Mouse (Mus musculus) layer of hippocampus, adult 2 months (tissue): ENCODE results near the gene Slc44a5. TPM values are rescaled to one million over a fixed set of nuclear protein-coding genes. Genes with fewer than 3 reads are reported as not detected.
"Not testable (repeated sequence)": the region's sequence is repeated elsewhere in the genome, so short reads cannot be mapped to it uniquely, and the experiment has no call there.

Experiments
- DNase-seq, 2 experiments: peaks; one replicate each; pipeline ENCODE4 v3.0.0; 2022; ENCODE audit warnings: low spot score in 2 of 2
- H3K27ac ChIP-seq: fragments of 200-600 bp; 2 replicates; pipeline ENCODE4 v1.8.1; 2022
- H3K4me3 ChIP-seq: fragments of 200-600 bp; 2 replicates; pipeline ENCODE4 v1.8.1; 2022; ENCODE audit warnings: mild to moderate bottlenecking
- CTCF ChIP-seq: fragments of 200-600 bp; conservative IDR thresholded peaks from 2 replicates; pipeline ENCODE4 v1.8.1; 2022; ENCODE audit warnings: antibody characterized with exemption, mild to moderate bottlenecking, moderate library complexity
- total RNA-seq, 2 experiments: library from RNA; stranded (reverse); gene quantifications; 2 replicates each; pipeline ENCODE4 v1.2.3; 2021

Gene Slc44a5
- total RNA-seq, 2 experiments from 2014 or later, result 52.6 to 57.5 TPM

DNA sequence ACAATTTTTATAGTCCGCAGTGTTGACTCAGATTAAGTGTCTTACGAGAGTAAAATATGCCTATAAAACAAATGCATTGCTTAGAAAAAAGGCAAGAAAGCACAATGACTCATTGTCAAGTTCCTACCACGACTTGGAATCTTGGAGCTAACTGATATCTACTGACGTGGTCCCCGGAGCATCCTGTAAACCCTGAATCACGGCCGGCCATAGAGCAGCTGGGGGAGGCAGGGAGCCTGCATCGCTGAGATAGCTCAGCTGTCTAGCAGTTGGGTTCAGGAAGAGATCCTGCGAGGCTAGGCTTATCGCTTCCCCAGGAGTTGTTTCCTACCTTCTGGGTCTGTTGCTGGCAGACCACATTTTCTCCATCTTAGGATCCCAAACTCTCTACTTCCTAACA, 279.0 kb downstream of the Slc44a5 start:
- H3K27ac ChIP-seq, result peak overlapping the region; percentile 29; the same call in 1 of the 2 replicates
- DNase-seq, result no peak
- no peak overlapping the region for H3K4me3 ChIP-seq
- no peak for TF ChIP-seq CTCF

GRCm38 (mm10) chr3:154254187-154254586, 281.0 kb downstream of the Slc44a5 start:
- H3K27ac ChIP-seq, result peak overlapping the region; percentile 80
- peak; percentile 51 to 55 for DNase-seq
- not testable (repeated sequence) for H3K4me3 ChIP-seq

DNA sequence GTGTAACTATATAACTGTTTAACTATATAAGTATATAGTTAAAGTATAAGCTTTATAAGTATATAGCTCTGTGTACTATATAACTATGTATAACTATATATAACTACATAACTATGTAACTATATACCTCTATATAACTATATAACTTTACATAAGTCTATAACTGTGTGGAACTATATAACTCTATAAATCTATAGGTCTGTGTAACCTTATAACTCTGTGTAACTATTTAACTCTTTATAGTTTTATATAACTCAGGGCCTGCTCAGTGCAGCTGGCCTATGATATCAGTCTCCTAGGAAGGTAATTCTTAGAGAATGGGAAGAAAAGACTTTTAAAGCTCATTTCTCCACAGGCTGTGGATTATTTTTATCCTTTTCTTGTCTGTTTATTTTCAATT, 284.1 kb downstream of the Slc44a5 start:
- Histone ChIP-seq H3K27ac (no peak overlapping the region), H3K4me3 (no peak overlapping the region)
- no peak for TF ChIP-seq CTCF
- no peak for DNase-seq

DNA sequence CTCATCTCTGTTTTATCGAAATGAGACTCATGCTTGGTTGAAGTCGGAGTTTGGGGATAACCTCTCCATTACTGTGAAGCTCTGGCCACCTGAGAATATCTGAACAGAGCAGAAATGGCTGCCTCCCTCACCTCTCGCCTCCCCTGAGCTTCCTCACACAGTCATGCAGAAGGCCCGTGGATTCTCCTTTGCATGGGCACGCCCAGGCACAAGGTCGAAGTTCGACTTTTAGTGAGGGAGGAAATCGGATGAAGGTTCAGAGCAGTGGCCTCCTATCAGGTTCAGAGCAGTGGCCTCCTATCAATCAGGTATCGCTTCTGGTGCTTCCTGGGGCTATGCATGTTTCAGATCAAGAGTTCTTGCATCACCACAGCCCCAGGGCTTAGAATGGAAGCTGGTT, 295.1 kb downstream of the Slc44a5 start:
- TF ChIP-seq CTCF, result no peak
- H3K27ac ChIP-seq, result no peak overlapping the region
- H3K4me3 ChIP-seq, result no peak overlapping the region
- DNase-seq, result no peak

DNA sequence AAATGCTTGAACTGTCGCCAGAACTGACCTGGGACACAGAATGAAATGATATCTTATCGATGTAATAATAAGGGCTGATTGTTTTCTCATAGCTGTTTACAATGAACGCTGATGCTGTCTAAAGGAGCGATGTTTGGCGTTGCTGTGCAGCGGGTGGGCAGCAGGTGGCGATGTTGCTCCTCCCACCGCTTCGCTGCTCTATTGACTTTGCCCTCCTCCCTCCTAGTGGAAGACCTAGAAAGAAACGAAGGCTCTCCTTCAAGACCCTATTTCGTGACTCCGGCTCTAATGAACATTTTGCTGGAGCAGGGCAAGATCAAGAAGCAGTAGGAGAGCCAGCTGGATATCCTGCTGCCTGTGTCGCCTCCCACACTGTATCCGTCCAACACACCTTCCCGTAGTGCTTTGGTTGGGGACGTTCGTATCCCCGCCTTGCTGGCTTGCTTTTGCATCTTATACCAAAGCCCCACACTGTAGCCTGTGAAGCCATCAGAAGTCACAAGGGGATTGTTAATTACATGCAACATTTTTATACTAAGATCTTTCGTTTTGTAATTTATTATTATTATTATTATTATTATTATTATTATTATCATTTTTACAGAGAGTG, 296.6 kb downstream of the Slc44a5 start:
- peak; percentile 67 to 81 for DNase-seq
- Histone ChIP-seq H3K4me3 (peak overlapping the region; percentile 29; the same call in 1 of the 2 replicates), H3K27ac (no peak overlapping the region)
- TF ChIP-seq CTCF, result peak; percentile 100

DNA sequence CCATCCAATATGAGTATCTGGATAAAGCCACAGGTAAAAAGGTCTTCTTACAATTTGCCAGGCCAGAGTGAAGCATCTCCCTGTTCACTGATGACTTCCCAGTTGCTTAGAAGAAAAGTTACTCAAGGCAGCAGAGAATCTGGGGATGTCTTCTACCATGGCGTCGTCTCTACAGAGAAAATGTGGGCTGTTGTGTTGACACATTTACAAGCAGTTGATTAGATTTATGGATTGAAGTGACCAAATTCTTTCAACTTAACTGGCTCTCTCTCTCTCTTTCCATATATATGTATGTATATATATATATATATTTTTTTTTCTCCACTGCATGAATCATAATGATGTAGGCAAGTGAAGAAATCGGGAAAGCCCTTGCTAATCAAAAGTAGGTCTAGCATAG, 301.4 kb downstream of the Slc44a5 start:
- TF ChIP-seq CTCF, result no peak
- no peak overlapping the region for H3K27ac ChIP-seq
- no peak overlapping the region for H3K4me3 ChIP-seq
- no peak for DNase-seq

GRCm38 (mm10) chr3:154284260-154284659, 311.0 kb downstream of the Slc44a5 start:
- TF ChIP-seq CTCF, result no peak
- no peak for DNase-seq
- Histone ChIP-seq H3K27ac (no peak overlapping the region), H3K4me3 (no peak overlapping the region)

DNA sequence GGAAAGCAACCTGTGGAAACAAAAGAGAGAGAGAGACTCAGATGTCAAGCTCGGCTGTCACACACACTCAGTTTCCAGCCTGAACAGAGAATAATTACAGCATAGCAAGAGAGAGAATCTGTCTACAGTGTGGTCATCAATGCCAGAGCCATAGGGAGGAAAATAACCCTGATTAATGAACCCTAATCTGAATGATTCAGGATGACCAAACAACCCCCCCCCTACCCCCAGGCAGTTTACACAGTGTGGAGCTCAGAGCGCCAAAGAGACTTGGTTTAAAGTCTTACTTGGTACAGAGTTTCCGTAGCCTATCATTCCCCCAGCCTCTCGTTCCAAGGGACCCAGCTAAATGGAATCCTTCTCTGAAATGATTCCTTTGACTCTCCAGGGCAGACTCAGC, 312.1 kb downstream of the Slc44a5 start:
- no peak overlapping the region for H3K27ac ChIP-seq
- no peak overlapping the region for H3K4me3 ChIP-seq
- DNase-seq, result no peak
- TF ChIP-seq CTCF, result no peak

GRCm38 (mm10) chr3:154287217-154287616, 314.0 kb downstream of the Slc44a5 start:
- DNase-seq, result no peak
- H3K27ac ChIP-seq, result no peak overlapping the region
- TF ChIP-seq CTCF, result no peak
- no peak overlapping the region for H3K4me3 ChIP-seq

GRCm38 (mm10) chr3:154288429-154289069, 315.3 kb downstream of the Slc44a5 start:
- DNase-seq, result no peak
- no peak for TF ChIP-seq CTCF
- no peak overlapping the region for H3K4me3 ChIP-seq
- no peak overlapping the region for H3K27ac ChIP-seq

DNA sequence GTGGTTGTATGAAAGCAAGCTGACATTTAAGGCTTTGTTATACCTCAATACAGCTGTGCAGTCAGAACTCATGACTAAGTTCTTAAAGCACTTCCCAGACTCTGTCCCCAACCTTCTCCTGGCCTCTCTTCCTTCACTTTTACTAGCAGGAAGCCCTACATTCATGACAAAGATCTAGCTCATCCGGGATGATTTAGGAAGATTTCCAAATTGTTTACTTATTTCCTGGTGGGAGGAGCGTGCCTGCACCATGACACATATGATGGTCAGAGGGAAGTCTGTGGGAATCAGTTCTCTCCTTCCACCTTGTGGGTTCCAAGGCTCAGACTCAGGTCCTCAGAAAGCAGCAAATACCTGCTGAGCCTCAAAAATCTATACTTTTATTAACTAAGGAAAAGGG, 317.1 kb downstream of the Slc44a5 start:
- DNase-seq, result no peak
- Histone ChIP-seq H3K4me3 (no peak overlapping the region), H3K27ac (no peak overlapping the region)
- no peak for TF ChIP-seq CTCF

GRCm38 (mm10) chr3:154292126-154292525, 318.9 kb downstream of the Slc44a5 start:
- no peak for TF ChIP-seq CTCF
- H3K4me3 ChIP-seq, result no peak overlapping the region
- no peak overlapping the region for H3K27ac ChIP-seq
- DNase-seq, result no peak

- no peak for TF ChIP-seq CTCF
- H3K27ac ChIP-seq, result no peak overlapping the region
- DNase-seq, result no peak
- H3K4me3 ChIP-seq, result no peak overlapping the region
Observed at GRCm38 (mm10) chr3:154293839-154294490, 320.7 kb downstream of the Slc44a5 start.
